Mouse (Mus musculus) brain, embryonic 14.5 days (tissue): Measurements from ENCODE around the gene AU021092. TPM values are rescaled to one million over a fixed set of nuclear protein-coding genes. Genes with fewer than 3 reads are reported as not detected.

Experiments used
- DNase-seq: peaks from one replicate; pipeline ENCODE4 v3.0.0-alpha.2; 2011; ENCODE audit warnings: low read depth
- CTCF ChIP-seq: fragments of 200-500 bp; IDR thresholded peaks from 2 replicates; pipeline ENCODE4 v1.5.1; 2012; ENCODE audit warnings: inconsistent platforms, mild to moderate bottlenecking, moderate library complexity, borderline replicate concordance; ENCODE audit not compliant: insufficient read depth, insufficient read length; ENCODE audit errors: extremely low read depth
- POLR2A ChIP-seq: fragments of 200-500 bp; IDR thresholded peaks from 2 replicates; pipeline ENCODE4 v1.6.1; 2012; ENCODE audit warnings: mild to moderate bottlenecking, inconsistent platforms, borderline replicate concordance; ENCODE audit not compliant: poor library complexity, insufficient read depth, insufficient read length, severe bottlenecking; ENCODE audit errors: extremely low read depth
- polyA plus RNA-seq: library from polyadenylated mRNA; depleted of rRNA; stranded (reverse); fragments of >200 nt; gene quantifications from 2 replicates; pipeline ENCODE4 v1.2.3, GENCODE M21; 2012; rRNA removed

Gene AU021092
- polyA plus RNA-seq, 1 experiment: 14.9 TPM

- no peak for DNase-seq
- TF ChIP-seq POLR2A: no peak
- no peak for TF ChIP-seq CTCF
These were observed 53.3 kb downstream of the AU021092 start for GRCm38 (mm10) chr16:5168829-5169228.

- DNase-seq: no peak
- TF ChIP-seq CTCF (no peak), POLR2A (no peak)
These were observed 54.1 kb downstream of the AU021092 start for GRCm38 (mm10) chr16:5168038-5168437.

- no peak for DNase-seq
- TF ChIP-seq POLR2A (no peak), CTCF (no peak)
These were observed 57.8 kb downstream of the AU021092 start for GRCm38 (mm10) chr16:5164327-5164726.

Other genes starting within 250 kb of the AU021092 start
- gene Sept12, start 224.4 kb downstream of the AU021092 start, polyA plus RNA-seq: not detected in 2 replicates
- gene Smim22, start 215.0 kb downstream of the AU021092 start, polyA plus RNA-seq: 1.6 and 3.4 TPM in 2 replicates
- 149 and 158 TPM in 2 replicates for gene Rogdi, start 208.7 kb downstream of the AU021092 start, polyA plus RNA-seq
- gene Glyr1, start 172.4 kb downstream of the AU021092 start, polyA plus RNA-seq: 169 and 172 TPM in 2 replicates
- 35.0 and 37.6 TPM in 2 replicates for gene Ubn1, start 172.2 kb downstream of the AU021092 start, polyA plus RNA-seq
- gene Ppl, start 89.9 kb downstream of the AU021092 start, polyA plus RNA-seq: 0.71 and 1.2 TPM in 2 replicates
- gene Sec14l5, start 75.2 kb downstream of the AU021092 start, polyA plus RNA-seq: 1.1 and 1.7 TPM in 2 replicates
- 12.9 and 13.5 TPM in 2 replicates for gene Nagpa, start 18.3 kb downstream of the AU021092 start, polyA plus RNA-seq
- 42.9 and 56.6 TPM in 2 replicates for gene Alg1, start 11.3 kb upstream of the AU021092 start, polyA plus RNA-seq
- 11.2 and 13.8 TPM in 2 replicates for gene Eef2kmt, start 33.7 kb upstream of the AU021092 start, polyA plus RNA-seq